Mouse (Mus musculus) neural tube, embryonic 14.5 days (tissue): ENCODE measurements at regions not wholly inside any gene's neighbourhood (a gene's known extent, or its start where the extent isn't known, plus 50 kb on each side); places are given as distances from the start of the nearest gene placed in this dataset.
A peak's percentile ranks its signal among the peaks of the same experiment; 100 is the strongest.

Experiments used
- ATAC-seq: fragments of 200-750 bp; cut with Nextera tagmentation; 2 replicates; pipeline ENCODE4 v1.8.0; 2017; ENCODE audit warnings: low read depth, mild to moderate bottlenecking, moderate TSS enrichment, moderate library complexity
- H3K27ac ChIP-seq: fragments of 300-500 bp; sonication (generic); 2 replicates; pipeline ENCODE4 v1.5.1; 2014; ENCODE audit warnings: low read depth, mild to moderate bottlenecking, control low read depth, low read length, moderate library complexity, mixed read lengths
- H3K27me3 ChIP-seq: fragments of 300-500 bp; sonication (generic); 2 replicates; pipeline ENCODE4 v1.6.1; 2014; ENCODE audit warnings: low read length; ENCODE audit not compliant: control insufficient read depth, insufficient read depth
- H3K36me3 ChIP-seq: fragments of 300-500 bp; sonication (generic); 2 replicates; pipeline ENCODE4 v1.6.1; 2014; ENCODE audit warnings: low read length, mixed read lengths; ENCODE audit not compliant: control insufficient read depth, insufficient read depth
- H3K4me1 ChIP-seq: fragments of 300-500 bp; sonication (generic); 2 replicates; pipeline ENCODE4 v1.6.1; 2014; ENCODE audit warnings: low read length; ENCODE audit not compliant: control insufficient read depth, insufficient read depth
- H3K4me2 ChIP-seq: fragments of 300-500 bp; sonication (generic); 2 replicates; pipeline ENCODE4 v1.6.1; 2014; ENCODE audit warnings: mild to moderate bottlenecking, low read depth, low read length, control low read depth
- H3K4me3 ChIP-seq: fragments of 300-500 bp; sonication (generic); 2 replicates; pipeline ENCODE4 v1.5.1; 2014; ENCODE audit warnings: low read depth, low read length, control low read depth, mixed read lengths
- H3K9ac ChIP-seq: fragments of 300-500 bp; sonication (generic); replicated peaks from 2 replicates; pipeline ENCODE4 v1.6.1; 2014; ENCODE audit warnings: low read depth, mild to moderate bottlenecking, control low read depth, low read length, mixed read lengths
- H3K9me3 ChIP-seq: fragments of 300-500 bp; sonication (generic); 2 replicates; pipeline ENCODE4 v1.6.1; 2016; ENCODE audit warnings: low read length; ENCODE audit not compliant: control insufficient read depth
- WGBS: fragments of 180-500 bp; shearing (Covaris S2); extraction: QIAGEN DNeasy Blood & Tissue Kit; methylation state at CpG from one replicate; pipeline ENCODE4 v1.1.7; 2014; 5-methylcytosine and 5-hydroxymethylcytosine counted together

DNA sequence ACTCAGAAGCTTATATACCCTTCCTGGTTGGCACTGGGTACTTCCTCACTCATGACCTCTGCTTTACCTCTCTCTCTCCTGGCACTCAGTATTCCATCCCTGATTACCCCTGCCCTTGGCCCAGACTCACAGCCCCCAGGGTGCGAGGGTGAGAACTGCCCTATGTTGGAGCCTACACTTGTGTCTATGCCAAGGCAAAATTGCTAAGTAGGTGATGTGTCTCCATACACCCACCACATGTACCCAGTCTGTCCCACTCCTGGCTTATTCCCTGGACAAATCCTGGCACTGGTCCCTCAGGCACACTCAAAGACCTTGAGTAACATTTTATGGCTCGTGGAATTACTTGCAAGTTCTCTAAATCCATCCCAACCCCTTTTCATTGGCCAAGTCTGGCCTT lies 114.5 kb upstream of the Cd180 start:
- H3K9ac ChIP-seq = no peak overlapping the region
- no peaks in the 10 kb centered on the region for H3K4me1 ChIP-seq
- no peak overlapping the region for H3K27ac ChIP-seq
- H3K4me3 ChIP-seq = no peak overlapping the region
- no peaks in the 10 kb centered on the region for H3K9me3 ChIP-seq
- H3K36me3 ChIP-seq = no peaks in the 10 kb centered on the region
- H3K27me3 ChIP-seq = no peaks in the 10 kb centered on the region
- no peak overlapping the region for H3K4me2 ChIP-seq
- ATAC-seq = no peak
- WGBS = 90% methylated on average over 2 of the region's 2 CpGs

DNA sequence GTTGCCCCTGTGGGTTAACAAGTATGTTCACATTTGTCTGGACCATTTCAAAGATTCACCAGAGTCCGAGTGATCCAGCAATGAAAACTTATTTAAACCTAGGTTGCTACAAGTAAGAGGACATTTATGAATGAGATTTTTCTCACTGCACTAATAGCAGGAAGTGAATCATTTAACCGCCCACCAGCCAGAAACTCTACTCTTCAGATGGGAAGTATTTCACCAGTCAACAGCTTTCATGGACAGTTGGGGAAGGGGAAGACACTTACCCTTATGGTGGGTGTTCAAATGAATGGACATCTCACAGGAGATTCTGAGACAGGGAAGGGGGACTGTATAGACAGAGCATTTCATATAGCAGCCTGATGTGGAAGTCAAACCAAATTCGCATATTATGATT lies 113.7 kb upstream of the Cd180 start:
- Histone ChIP-seq H3K4me1 (no peaks in the 10 kb centered on the region), H3K27ac (no peak overlapping the region), H3K27me3 (no peaks in the 10 kb centered on the region), H3K9me3 (no peaks in the 10 kb centered on the region), H3K9ac (no peak overlapping the region), H3K4me3 (no peak overlapping the region), H3K36me3 (no peaks in the 10 kb centered on the region), H3K4me2 (no peak overlapping the region)
- WGBS = 94% methylated on average over 3 of the region's 3 CpGs
- no peak for ATAC-seq

DNA sequence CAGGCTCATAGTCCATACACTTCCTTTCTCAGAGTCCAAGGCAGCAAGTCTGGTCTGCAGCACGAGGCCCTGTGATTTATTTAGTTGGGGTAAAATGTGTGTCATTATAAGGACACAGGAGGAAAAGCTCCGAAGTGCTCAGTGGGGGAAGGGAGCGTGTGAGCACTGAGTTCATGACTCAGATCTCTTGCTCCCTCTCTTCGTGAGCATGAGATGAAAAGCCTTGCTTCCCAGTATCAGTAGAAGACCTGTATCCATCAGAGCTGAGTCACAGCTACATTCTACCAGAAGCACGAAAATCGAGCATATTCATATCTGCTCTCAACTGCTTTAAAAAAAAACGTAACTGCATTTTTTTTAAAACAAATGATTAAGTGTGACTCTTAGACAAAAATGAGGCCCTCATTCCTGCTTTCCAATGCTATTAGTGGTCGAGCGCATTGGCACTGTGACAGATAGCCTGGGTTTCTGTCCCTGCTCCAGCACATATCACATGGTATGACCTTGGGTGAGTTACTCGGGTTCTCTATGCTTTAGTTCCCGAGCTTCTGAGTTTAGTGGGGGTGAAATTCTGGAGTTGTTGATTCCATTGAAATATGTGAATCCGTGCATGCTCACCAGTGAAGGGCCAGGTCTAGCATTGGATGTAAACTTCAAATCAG lies 109.2 kb upstream of the Cd180 start:
- Histone ChIP-seq H3K27ac (no peak overlapping the region), H3K9ac (no peak overlapping the region), H3K27me3 (no peaks in the 10 kb centered on the region), H3K36me3 (no peaks in the 10 kb centered on the region), H3K9me3 (no peaks in the 10 kb centered on the region), H3K4me2 (no peak overlapping the region), H3K4me3 (no peak overlapping the region), H3K4me1 (no peaks in the 10 kb centered on the region)
- whole genome bisulfite sequencing = 75% methylated on average over 12 of the region's 12 CpGs
- no peak for ATAC-seq

DNA sequence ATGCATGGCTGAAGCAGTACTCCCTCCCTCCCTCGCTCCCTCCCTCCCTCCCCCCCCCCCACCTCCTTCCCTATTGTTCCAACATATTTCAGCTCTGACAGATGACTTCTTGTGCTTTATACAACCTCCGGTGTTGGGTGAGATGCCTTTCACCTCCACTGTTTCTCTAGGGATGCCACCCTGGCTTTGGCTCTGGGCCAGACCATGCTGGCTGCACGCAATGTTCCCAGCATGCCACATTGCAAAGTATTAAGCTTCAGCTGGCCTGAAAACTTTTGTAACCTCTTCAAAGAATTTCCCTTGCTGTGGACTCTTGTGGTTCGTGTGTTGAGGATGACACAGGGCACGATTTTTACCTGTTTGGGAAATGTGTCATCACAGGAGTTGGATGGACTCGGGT lies 107.1 kb upstream of the Cd180 start:
- no peak for ATAC-seq
- 56% methylated on average over 6 of the region's 6 CpGs for WGBS

DNA sequence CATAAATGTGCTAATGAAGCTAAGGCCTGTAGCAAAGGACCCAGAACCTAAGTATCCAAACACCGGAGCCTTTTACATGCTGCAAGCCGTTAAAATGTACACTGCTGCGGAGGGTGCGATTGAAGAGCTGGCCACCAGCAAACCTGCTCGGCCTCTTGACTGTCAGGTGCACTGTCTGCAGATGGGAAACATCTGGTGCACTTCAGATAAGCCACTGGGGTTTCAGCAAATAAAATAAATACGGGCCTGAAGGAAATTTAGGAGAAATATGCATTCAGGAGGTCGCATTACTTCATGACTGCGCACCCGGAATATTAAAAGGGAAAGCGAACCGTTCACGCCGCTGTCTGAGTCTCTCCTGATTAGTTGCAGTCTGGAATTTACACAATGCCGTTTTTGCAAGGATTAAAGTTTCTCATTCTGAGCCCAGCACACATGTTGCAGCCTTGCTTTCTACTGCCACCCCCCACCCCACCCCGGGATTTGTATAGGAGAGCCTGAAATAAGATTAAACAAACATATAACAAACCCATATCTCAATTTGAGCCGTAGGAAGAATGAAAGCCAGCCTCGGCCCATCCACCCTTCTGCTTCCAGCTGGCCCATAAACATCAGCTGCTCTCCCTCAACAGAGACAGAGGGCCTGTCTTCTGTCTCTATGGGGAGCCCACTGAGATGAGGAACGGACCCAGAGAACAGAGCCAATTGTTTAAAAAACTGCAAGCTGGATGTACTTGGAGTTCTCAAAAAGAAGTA lies 103.5 kb upstream of the Cd180 start:
- Histone ChIP-seq H3K4me2 (peak overlapping the region; percentile 26; the same call in 1 of the 2 replicates), H3K36me3 (no peaks in the 10 kb centered on the region), H3K9me3 (no peaks in the 10 kb centered on the region), H3K4me1 (peaks cover 9% of the 10 kb centered on the region; the same call in 1 of the 2 replicates), H3K4me3 (no peak overlapping the region), H3K9ac (no peak overlapping the region), H3K27me3 (no peaks in the 10 kb centered on the region), H3K27ac (peak overlapping the region; percentile 39; the same call in 1 of the 2 replicates)
- peak; percentile 79 for ATAC-seq
- WGBS = 30% methylated on average over 18 of the region's 18 CpGs

More for the DNA sequence above, 107.1 kb upstream of the Cd180 start:
- H3K4me3 ChIP-seq = no peak overlapping the region
- no peak overlapping the region for H3K4me2 ChIP-seq
- no peaks in the 10 kb centered on the region for H3K36me3 ChIP-seq
- no peaks in the 10 kb centered on the region for H3K27me3 ChIP-seq
- peaks cover 9% of the 10 kb centered on the region; the same call in 1 of the 2 replicates for H3K4me1 ChIP-seq
- no peak overlapping the region for H3K27ac ChIP-seq
- H3K9ac ChIP-seq = no peak overlapping the region
- no peaks in the 10 kb centered on the region for H3K9me3 ChIP-seq

DNA sequence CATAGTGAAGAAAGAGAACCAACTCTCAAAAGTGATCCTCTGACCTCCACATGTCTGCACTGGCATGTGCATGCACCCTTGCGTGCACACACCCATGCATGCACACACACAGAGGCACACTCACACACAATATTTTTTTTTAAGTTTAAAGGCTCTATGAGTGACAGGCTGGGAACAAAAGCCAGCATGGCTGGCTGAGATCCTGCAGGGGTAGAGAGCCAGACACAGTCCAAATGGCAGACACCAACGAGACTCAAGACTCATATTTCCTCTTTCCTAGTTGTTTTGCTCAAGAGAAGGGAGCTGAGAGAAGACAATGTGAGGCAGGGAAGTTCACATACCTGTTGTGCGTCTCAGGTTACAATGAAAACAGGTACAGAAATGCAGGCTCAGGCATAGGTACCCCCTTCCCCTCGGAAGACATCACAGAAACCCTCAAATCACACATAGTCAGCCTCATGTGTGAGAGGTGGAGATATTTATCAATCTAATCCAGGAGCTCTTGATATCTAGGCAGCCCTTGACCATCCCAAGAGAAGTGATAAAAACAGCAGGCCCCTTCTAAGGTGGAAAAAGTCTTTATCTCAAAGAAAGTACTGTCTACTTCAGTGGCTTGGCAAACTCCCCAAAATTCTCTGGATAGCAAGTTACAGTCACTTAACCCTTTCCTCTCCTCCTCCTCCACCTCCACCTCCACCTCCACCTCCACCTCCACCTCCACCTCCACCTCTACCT lies 101.4 kb upstream of the Cd180 start:
- H3K36me3 ChIP-seq = no peaks in the 10 kb centered on the region
- no peak overlapping the region for H3K9ac ChIP-seq
- 84% methylated on average over 4 of the region's 4 CpGs for WGBS
- no peak overlapping the region for H3K27ac ChIP-seq
- H3K9me3 ChIP-seq = no peaks in the 10 kb centered on the region
- peaks cover 9% of the 10 kb centered on the region; the same call in 1 of the 2 replicates for H3K4me1 ChIP-seq
- H3K4me3 ChIP-seq = no peak overlapping the region
- H3K27me3 ChIP-seq = no peaks in the 10 kb centered on the region
- ATAC-seq = no peak
- no peak overlapping the region for H3K4me2 ChIP-seq

DNA sequence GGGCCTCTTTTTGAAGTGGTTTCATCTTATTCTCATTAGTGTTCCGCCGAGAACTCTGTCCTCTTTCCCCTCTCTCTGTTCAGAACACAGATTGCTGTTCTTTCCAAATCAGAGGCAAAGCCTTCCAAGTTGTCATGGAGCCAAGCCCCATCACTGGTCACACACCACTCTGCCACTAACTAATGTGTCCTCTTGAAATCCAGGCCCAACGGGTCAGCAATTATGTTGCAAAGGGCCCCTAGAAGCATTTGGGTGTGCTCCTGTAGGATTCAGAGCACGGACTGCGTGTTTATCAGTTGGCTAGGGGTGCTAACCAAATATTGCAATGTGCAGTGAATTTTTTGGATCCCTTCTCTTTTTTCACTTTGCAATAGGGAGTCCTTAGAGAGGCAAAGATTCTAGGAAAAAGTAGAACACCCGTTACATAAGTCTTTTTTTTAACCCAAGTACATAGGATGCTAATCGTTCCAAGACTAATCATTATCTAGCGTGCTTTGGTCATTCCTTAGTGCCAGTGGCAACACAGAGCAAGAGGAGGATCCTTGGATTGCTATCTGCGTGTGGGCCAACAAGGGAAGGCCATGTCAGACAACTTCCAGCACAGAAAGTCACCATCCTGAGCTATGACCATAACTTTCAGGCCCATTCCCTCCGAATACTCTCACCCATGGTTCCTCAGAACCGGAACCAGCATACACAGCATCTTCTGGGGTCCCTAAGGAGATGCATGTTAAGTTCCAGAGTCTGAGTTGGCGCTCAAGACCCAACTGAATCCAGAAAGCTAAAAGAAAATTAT lies 99.8 kb upstream of the Cd180 start:
- 94% methylated on average over 12 of the region's 12 CpGs for WGBS
- peaks cover 9% of the 10 kb centered on the region; the same call in 1 of the 2 replicates for H3K4me1 ChIP-seq
- H3K4me2 ChIP-seq = no peak overlapping the region
- H3K27me3 ChIP-seq = no peaks in the 10 kb centered on the region
- no peak for ATAC-seq
- H3K4me3 ChIP-seq = no peak overlapping the region
- no peak overlapping the region for H3K27ac ChIP-seq
- no peak overlapping the region for H3K9ac ChIP-seq
- H3K9me3 ChIP-seq = no peaks in the 10 kb centered on the region
- no peaks in the 10 kb centered on the region for H3K36me3 ChIP-seq

DNA sequence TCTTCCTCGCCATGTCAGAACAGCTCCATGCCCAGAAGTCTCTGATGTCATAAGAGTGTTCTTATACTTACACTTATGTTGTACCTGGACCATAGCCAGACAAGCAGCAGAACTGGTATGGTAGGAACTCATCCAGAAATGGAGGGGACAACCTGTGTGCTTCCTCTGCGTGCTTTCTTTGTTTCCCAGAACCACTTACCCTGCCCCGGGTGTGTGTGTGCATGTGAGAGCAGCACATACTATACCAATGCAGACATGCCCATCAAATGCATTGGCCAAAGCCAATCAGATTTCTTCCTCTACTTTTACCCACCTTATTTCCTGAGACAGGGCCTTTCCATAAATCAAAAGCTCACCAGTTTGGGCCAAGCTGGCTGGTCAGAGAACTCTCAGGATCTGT lies 99.2 kb upstream of the Cd180 start:
- Histone ChIP-seq H3K27me3 (no peaks in the 10 kb centered on the region), H3K4me1 (peaks cover 9% of the 10 kb centered on the region; the same call in 1 of the 2 replicates), H3K9me3 (no peaks in the 10 kb centered on the region), H3K4me3 (no peak overlapping the region), H3K4me2 (no peak overlapping the region), H3K36me3 (no peaks in the 10 kb centered on the region), H3K9ac (no peak overlapping the region), H3K27ac (no peak overlapping the region)
- WGBS = 93% methylated on average over 3 of the region's 3 CpGs
- no peak for ATAC-seq
